ENCODE assay signal across 1 mouse cellular context in the genomic region with DNA sequence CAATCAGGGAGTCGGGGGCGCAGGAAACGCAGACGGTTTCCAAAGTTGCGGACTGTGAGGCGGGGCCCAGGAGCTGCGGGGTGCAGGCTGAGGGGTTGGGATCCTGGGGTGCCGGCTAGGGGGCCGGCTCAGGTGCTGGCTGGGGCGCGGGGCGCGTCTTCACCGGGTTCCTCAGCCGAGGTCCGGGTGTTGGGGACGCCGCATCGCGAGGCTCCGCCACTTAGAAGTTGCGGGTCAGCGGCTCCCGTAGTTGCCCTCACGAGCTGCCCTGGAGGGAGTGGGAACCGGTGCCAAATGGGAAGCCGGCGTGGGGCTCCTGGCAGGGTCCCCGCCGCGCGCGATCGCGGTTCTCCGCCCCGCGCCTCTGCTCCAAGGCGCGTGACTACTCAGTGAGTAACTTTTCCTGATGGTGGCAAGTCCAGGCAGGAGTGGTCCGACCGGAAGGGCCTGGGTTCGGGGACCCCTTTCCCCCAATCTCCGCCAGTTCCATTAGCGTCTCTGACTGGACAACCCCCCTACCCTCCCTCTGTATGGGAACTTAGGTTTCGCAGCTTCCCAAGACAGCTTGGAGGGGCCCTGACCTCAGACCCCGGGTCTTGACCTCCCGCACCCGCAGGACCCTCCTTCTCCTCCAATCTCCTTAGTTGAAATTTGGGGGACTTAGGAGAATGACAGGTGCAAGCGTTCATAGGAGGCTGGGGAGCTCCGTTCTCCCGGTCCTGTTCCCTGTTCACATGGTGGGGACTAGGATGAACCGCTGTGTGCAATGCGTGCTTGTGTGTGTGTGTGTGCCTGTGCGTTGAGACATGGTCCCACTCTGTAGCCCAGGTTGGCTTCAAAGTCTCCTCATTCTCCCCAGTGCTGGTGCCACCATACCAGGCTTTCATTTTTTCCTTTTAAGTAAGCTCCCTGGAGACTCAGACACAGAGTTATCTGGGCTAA.
TF ChIP-seq lines count a peak whose summit lies in the region.

No protein-coding gene starts in this region.

TF ChIP-seq in ES-E14, 5 proteins besides CTCF, POLR2A, EP300 and RAD21:
- TF ChIP-seq HCFC1 (IDR thresholded peaks at IDR 0.05; ENCODE audit: borderline replicate concordance, insufficient read depth, low read length) (no peak), ZC3H11A (IDR thresholded peaks at IDR 0.05; ENCODE audit: borderline replicate concordance, low read depth, low read length) (no peak), CHD2 (IDR thresholded peaks at IDR 0.05; ENCODE audit: low read depth, low read length) (no peak), MAFK (IDR thresholded peaks at IDR 0.05; ENCODE audit: insufficient read depth, low read depth, low read length) (no peak), ZNF384 (IDR thresholded peaks at IDR 0.05; ENCODE audit: low read depth, low read length) (no peak)
